Mouse (Mus musculus) thymus, postnatal 25 days (tissue): ENCODE results near the gene Rab40b.
A peak's percentile ranks its signal among the peaks of the same experiment; 100 is the strongest.

Experiments
- DNase-seq: peaks from one replicate; pipeline ENCODE4 v3.0.0; 2022

Rab40b gene

DNA sequence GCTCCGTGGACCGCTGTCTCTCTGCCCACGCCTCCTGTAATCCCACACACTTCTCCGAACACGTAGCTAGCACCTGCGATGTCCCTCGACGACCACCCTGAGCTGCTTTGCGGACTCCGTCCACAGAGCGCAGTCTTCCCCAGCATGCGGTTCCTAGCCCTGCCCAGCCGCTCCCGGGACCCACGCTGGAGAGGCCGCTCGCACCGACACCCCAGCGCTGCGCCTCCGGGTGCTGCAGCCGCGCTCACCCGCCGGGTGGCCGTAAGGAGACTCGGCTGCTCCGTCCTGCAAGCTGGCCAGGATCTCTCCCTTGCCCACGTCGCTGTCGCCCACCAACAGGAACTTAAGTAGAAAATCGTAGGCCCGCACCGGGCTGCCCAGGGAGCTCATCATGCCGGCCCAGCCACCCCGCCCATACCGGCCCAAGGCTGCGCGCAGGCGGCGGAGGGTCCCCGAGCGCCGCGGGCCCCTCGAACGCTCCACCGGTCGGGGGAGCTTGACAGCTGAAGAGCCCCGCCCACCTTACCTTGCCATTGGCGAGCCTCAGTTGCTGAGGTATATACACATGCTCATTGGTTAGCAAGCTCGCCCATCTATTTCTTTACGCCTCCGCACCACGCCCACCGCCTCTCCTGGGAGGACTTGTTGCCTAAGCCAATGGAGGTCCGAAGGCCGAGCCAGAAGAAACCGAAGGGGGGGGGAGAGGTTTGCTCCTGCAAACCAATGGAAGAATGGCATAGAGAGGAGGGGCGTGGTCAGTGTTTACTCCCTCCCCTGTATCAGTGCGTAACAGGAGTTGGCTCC is at the start of gene Rab40b:
Gene Rab40b (minus strand): TSS at position 502 of the 804 bp plus-strand sequence.
- DNase-seq: peak; percentile 54

GRCm38 (mm10) chr11:121437236-121437635 is 49.2 kb upstream of the Rab40b start:
- no peak for DNase-seq

- DNase-seq: peak; percentile 96
Measured at GRCm38 (mm10) chr11:121434156-121435155, 46.4 kb upstream of the Rab40b start, which contains the start of gene Fn3k. TSS of gene Fn3k (plus strand) at chr11:121434913.

DNA sequence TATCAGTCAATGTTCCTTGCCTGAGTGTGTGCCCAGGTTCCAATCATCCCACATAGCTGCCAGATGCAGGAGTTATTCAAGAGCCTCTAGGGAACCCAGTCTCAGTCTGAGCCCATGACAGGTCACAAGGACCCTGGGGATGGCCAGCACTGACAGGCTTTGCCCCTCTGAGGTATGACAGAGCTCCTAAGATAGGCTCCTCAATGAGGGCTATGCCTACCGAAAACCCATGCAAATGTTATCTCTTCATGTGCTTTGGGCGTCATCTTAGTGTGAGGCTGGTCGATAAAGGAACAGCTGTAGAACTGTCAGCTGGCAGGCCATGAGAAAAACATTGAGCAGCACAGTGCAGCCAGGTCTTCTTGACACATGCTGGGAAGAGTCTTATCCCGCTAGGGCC is 45.3 kb upstream of the Rab40b start:
- DNase-seq: no peak

DNA sequence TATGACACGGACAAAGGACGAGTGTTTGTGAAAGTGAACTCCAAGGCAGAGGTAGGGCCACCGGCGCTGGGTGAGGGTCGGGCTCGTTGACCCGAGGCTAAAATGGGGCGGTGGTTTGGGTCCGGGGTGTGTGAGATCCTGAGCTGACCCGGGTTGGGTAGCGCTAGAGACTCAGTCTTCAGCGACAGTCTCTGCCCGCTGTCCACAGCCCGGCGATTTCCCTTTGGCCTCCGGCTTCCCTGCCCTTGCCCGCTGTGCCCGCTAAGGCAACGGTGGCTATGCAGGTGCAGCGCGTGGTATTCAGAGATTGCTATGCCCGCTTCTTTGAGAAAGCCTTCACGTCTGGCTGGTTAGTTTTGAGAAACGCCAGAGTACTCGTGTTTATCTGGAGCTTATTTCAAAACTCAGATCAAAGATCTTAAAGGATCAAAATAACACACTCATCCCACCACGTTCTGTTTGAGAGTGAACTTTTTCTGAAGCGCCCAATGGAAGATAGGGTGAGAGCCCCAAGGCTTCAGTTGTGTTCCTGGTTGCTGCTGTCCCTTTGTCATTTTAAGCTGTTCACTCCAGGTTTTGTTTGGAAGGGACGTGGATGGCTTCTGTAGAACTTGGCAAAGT is 33.6 kb upstream of the Rab40b start:
- DNase-seq: no peak

DNA sequence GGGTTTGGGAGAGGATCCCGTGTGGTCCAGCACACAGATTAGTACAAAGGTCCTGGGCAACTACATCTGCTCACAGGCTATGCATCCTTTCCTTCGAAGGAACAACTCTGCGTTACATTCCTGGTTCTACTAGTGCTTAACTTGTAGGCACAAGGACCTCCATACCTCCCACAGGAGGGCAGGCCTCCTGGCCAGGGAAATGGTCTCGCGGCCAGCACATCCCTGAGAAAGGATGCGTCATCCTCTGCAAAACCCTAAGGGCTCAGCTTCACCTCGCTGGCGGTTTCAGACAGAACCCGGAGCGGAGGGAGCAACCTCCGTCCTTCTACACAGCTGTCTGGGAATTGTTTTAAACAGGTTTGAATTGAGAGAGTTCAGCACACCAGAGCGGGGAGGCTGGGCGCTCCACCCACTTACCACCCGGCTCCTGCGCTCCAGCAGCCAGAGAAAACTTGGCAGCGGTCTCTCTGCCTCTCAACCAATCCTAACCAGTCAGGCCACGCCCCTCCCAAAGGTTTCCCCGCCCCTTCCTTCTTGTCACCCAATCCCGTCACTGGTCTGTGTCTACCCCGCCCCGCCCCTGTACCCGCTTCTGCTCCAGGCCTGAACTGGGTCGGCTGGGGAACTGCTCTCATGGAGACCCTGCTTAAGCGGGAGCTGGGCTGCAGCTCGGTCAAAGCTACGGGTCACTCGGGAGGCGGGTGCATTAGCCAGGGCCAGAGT is 32.9 kb upstream of the Rab40b start, which contains the start of gene Fn3krp:
Gene Fn3krp (plus strand): TSS at position 572 of the 723 bp plus-strand sequence.
- peak; percentile 100 for DNase-seq

GRCm38 (mm10) chr11:121420379-121420778 is 32.3 kb upstream of the Rab40b start:
- DNase-seq: no peak

DNA sequence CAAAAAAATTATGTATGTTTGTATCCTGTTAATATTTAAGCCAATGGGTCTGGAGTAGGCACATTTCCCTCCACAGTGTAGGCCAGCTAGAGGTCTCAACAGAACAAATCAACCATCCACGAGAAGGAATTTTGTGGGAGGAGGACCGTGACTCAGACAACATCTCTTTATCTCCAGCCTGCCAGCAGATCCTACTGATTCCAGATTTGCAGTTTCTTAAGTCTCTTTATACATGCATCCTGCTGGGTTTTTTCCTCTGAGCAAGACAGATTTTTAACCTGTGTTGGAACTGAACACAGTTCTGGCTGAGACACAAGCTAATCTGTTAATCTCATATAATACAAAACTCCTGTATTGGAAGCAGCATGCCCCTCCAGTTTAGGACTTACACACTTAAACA is 30.9 kb upstream of the Rab40b start:
- no peak for DNase-seq

- no peak for DNase-seq
Measured at GRCm38 (mm10) chr11:121417971-121418370, 29.9 kb upstream of the Rab40b start.

- no peak for DNase-seq
Measured at GRCm38 (mm10) chr11:121415351-121415750, 27.3 kb upstream of the Rab40b start.

GRCm38 (mm10) chr11:121414762-121415161 is 26.7 kb upstream of the Rab40b start:
- no peak for DNase-seq

- no peak for DNase-seq
Measured at GRCm38 (mm10) chr11:121407366-121408155, 19.5 kb upstream of the Rab40b start.

- DNase-seq: no peak
Measured at GRCm38 (mm10) chr11:121392405-121392804, 4.4 kb upstream of the Rab40b start.

GRCm38 (mm10) chr11:121390793-121391192 is 2.7 kb upstream of the Rab40b start:
- no peak for DNase-seq

DNA sequence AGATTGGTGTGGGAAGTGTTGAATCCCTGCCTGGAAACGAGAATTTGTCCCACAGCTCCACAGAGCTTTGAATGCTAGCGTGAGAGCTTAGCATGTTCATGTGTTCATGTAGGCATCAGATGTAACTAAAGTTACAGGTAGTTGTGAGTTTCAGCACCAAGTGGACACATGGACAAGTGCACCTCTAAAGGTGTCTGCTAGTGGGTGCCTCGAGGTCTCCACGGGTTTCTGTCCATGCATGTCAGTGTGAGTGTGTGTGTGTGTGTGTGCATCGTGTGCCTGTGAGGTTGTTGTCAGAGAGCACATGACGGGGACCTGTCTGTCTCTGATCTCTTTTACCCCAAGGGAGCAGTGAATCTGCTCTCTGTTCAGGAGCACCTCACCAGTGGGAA is 499 bp upstream of the Rab40b start:
- no peak for DNase-seq

DNA sequence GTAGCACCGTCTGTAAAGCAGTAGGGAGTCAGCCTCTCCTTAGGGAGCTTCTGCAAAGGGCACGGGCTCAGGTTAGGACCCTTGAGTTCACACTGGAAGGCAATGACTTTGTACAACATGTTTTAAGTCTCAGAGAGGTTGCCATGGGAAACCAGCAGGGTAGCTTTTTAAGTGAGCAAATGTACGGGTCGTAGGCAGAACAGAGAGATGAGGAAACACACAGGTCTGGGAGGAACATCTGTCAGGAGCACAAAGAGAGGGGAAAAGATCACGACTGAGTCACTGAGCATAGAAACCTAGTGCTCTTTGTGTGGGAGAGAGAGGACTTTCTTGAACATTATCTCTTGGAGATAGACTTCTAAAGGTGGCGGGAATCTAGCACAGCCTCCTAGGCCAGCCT is 7.8 kb downstream of the Rab40b start:
- no peak for DNase-seq

DNA sequence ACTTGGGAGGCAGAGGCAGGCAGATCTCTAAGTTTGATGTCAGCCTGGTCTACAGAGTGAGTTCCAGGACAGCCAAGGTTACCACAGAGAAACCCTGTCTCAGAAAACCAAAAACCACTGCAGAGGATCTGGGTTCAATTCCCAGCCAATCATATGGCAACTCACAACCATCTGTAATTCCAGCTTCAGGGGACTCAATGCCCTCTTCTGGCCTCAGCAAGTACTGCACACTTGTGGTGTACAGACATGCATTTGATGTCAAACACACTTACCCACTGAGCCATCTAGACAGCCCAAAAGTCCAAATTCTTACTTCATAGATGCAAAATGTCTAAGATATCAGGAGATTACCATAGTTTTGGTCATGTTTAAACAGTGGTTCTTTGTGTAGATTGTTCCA is 9.4 kb downstream of the Rab40b start:
- DNase-seq: no peak

DNA sequence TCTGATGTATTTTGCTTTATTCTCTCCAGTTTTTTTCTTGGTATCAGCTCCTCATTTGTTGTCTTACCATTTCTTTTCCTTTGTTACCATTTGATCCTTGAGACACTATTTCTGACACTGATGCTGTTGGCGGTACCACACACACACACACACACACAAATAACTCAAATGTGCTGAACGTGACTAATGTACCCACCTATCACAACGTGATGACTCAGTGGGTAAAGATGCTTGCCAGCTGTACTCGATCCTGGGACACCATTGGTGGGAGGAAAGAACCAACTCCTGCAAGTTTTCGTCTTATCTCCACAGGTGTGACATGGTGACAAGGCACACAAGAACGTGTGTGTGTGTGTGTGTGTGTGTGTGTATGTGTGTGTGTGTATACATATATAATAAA is 14.7 kb downstream of the Rab40b start:
- DNase-seq: no peak

- no peak for DNase-seq
Measured at GRCm38 (mm10) chr11:121370337-121370994, 17.6 kb downstream of the Rab40b start.

GRCm38 (mm10) chr11:121369622-121370021 is 18.4 kb downstream of the Rab40b start:
- DNase-seq: peak; percentile 51

- DNase-seq: no peak
Measured at GRCm38 (mm10) chr11:121368731-121369130, 19.3 kb downstream of the Rab40b start.
